ENCODE assay signal across 21 mouse cellular contexts in the genomic region with DNA sequence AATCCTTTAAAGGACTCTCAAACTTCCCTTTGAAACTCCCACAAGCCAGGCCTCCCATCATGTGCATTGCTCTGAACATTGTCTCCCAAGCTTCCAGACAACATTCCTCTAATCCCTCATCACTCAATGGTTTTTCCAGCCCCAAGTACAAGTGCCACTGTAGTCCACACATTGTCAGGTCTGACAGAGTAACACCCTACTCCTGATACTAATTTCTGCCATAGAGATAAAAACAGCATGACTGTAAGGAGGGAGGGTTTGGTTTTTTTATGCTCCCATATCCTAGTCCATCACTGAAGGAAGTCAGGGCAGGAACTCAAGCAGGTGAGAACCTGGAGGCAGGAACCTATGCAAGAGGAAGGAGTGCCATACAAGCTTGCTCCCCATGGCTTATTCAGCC. TPM values are rescaled to one million over a fixed set of nuclear protein-coding genes. Genes with fewer than 3 reads are reported as not detected.
DNase-seq lines count a peak whose midpoint lies in the region; ATAC-seq and TF ChIP-seq lines count a peak whose summit lies in the region.
"Had no signal": no experiment of that assay in that cellular context is flagged by ENCODE, and none has a peak within 500 bp of the region (broad histone marks: within the 10 kb centered on the region; RNA-seq: fewer than 3 reads in every experiment).

No protein-coding gene starts in this region.

- no peak for DNase-seq in heart, adult 18-20 months
- DNase-seq in intestine, embryonic 14.5 days (ENCODE audit: low spot score) = peak; percentile 50
- no peak for DNase-seq in left cerebral cortex, postnatal 25 days (ENCODE audit: low spot score in 2 of 2)
- DNase-seq: adrenal gland, postnatal 10 days; cerebellum, adult 11 months; cerebellum, adult 8-10 months; cerebellum, postnatal 14 days; embryo, embryonic 11 days; gastrocnemius, postnatal 10 days; heart, postnatal 4 days had no signal

- peak overlapping the region; percentile 3; the same call in 1 of the 2 replicates for H3K27ac ChIP-seq in heart, embryonic 12.5 days (ENCODE audit: poor library complexity, severe bottlenecking)
- no peak overlapping the region for H3K27ac ChIP-seq in intestine, embryonic 14.5 days (ENCODE audit: low read depth)
- no peak overlapping the region for H3K27ac ChIP-seq in neural tube, embryonic 15.5 days (replicated peaks)
- H3K27ac ChIP-seq: embryonic facial prominence, embryonic 15.5 days; forebrain, embryonic 10.5 days; heart, embryonic 15.5 days; hindbrain, embryonic 12.5 days had no signal

- H3K4me1 ChIP-seq in heart, embryonic 12.5 days (replicated peaks) = no peaks in the 10 kb centered on the region
- H3K4me1 ChIP-seq in intestine, embryonic 14.5 days (replicated peaks; ENCODE audit: control insufficient read depth, insufficient read depth, low read length) = no peaks in the 10 kb centered on the region
- H3K4me1 ChIP-seq in neural tube, embryonic 15.5 days = no peaks in the 10 kb centered on the region
- H3K4me1 ChIP-seq: embryonic facial prominence, embryonic 15.5 days; heart, embryonic 15.5 days; hindbrain, embryonic 12.5 days had no signal

- no peak overlapping the region for H3K9ac ChIP-seq in heart, embryonic 12.5 days
- H3K9ac ChIP-seq in intestine, embryonic 14.5 days (ENCODE audit: low read length) = no peak overlapping the region
- H3K9ac ChIP-seq in neural tube, embryonic 15.5 days (replicated peaks) = no peak overlapping the region
- H3K9ac ChIP-seq: embryonic facial prominence, embryonic 15.5 days; heart, embryonic 15.5 days; hindbrain, embryonic 12.5 days had no signal

- H3K27me3 ChIP-seq in heart, embryonic 12.5 days (replicated peaks) = no peaks in the 10 kb centered on the region
- H3K27me3 ChIP-seq in intestine, embryonic 14.5 days (replicated peaks; ENCODE audit: control insufficient read depth, insufficient read depth, low read length) = no peaks in the 10 kb centered on the region
- H3K27me3 ChIP-seq in myocyte (ENCODE audit: control insufficient read depth, insufficient read depth, insufficient read length) = no peaks in the 10 kb centered on the region
- no peaks in the 10 kb centered on the region for H3K27me3 ChIP-seq in neural tube, embryonic 15.5 days (replicated peaks)
- H3K27me3 ChIP-seq: embryonic facial prominence, embryonic 15.5 days; heart, embryonic 15.5 days; hindbrain, embryonic 12.5 days had no signal

- ATAC-seq in heart, embryonic 12.5 days (ENCODE audit: insufficient number of reproducible peaks, low FRiP score) = no peak
- peak; percentile 31 for ATAC-seq in CD4-positive, CD25-positive, alpha-beta regulatory T cell, adult 4 months
- ATAC-seq in intestine, embryonic 14.5 days (replicated peaks; ENCODE audit: low FRiP score, low TSS enrichment, low read depth) = no peak
- no peak for ATAC-seq in neural tube, embryonic 15.5 days (ENCODE audit: low FRiP score)
- ATAC-seq: forebrain, embryonic 14.5 days; hindbrain, embryonic 16.5 days had no signal

- no peak overlapping the region for H3K4me3 ChIP-seq in heart, embryonic 12.5 days
- no peak overlapping the region for H3K4me3 ChIP-seq in intestine, embryonic 14.5 days (ENCODE audit: low read depth, low read length)
- H3K4me3 ChIP-seq in myocyte = no peak overlapping the region
- no peak overlapping the region for H3K4me3 ChIP-seq in neural tube, embryonic 15.5 days (replicated peaks)
- H3K4me3 ChIP-seq: embryonic facial prominence, embryonic 15.5 days; erythroblast, embryonic 14.5 days; forebrain, embryonic 10.5 days; heart, embryonic 15.5 days; hindbrain, embryonic 12.5 days had no signal

- intact Hi-C loops in left cerebral cortex, postnatal 25 days (cut with DNase I) = no loop called here

- H3K9me3 ChIP-seq in heart, embryonic 12.5 days (replicated peaks) = peaks cover 7% of the 10 kb centered on the region; the same call in 1 of the 2 replicates
- H3K9me3 ChIP-seq in intestine, embryonic 14.5 days (ENCODE audit: control insufficient read depth, low read length) = no peaks in the 10 kb centered on the region
- 0 out of 2 replicates have a peak, but pooled peaks cover 4% of the 10 kb centered on the region for H3K9me3 ChIP-seq in neural tube, embryonic 15.5 days (replicated peaks)
- H3K9me3 ChIP-seq: embryonic facial prominence, embryonic 15.5 days; heart, embryonic 15.5 days; hindbrain, embryonic 12.5 days had no signal

- no peak overlapping the region for H3ac ChIP-seq in myocyte (ENCODE audit: control insufficient read depth, insufficient read length)

- H3K36me3 ChIP-seq in heart, embryonic 12.5 days = peaks cover 43% of the 10 kb centered on the region
- H3K36me3 ChIP-seq in intestine, embryonic 14.5 days (ENCODE audit: control insufficient read depth, insufficient read depth, low read length) = peaks cover 36% of the 10 kb centered on the region
- peaks cover 30% of the 10 kb centered on the region for H3K36me3 ChIP-seq in myocyte (ENCODE audit: control insufficient read depth, insufficient read depth)
- H3K36me3 ChIP-seq in neural tube, embryonic 15.5 days = peaks cover 11% of the 10 kb centered on the region

- TF ChIP-seq POLR2A in myocyte (IDR thresholded peaks at IDR 0.05; ENCODE audit: insufficient read length, low read depth) = no peak

- no peak overlapping the region for H3K4me2 ChIP-seq in heart, embryonic 12.5 days
- H3K4me2 ChIP-seq in intestine, embryonic 14.5 days (ENCODE audit: low read length) = no peak overlapping the region
- no peak overlapping the region for H3K4me2 ChIP-seq in myocyte (ENCODE audit: low read depth)
- no peak overlapping the region for H3K4me2 ChIP-seq in neural tube, embryonic 15.5 days
- H3K4me2 ChIP-seq: embryonic facial prominence, embryonic 15.5 days; heart, embryonic 15.5 days; hindbrain, embryonic 12.5 days had no signal

- no peaks in the 10 kb centered on the region for H3K79me2 ChIP-seq in myocyte (ENCODE audit: control insufficient read depth, insufficient read depth)

TF ChIP-seq in myocyte, 11 proteins besides CTCF, POLR2A, EP300 and RAD21:
- TF ChIP-seq POLR2AphosphoS2 (IDR thresholded peaks at IDR 0.05; ENCODE audit: insufficient read length, low read depth) = peak; percentile 47
- no peak for TF ChIP-seq MYOD1 (IDR thresholded peaks at IDR 0.05; ENCODE audit: control insufficient read depth in 1 of 3, insufficient read length in 2 of 3, low read depth in 2 of 3)
- no peak for TF ChIP-seq TCF12 (IDR thresholded peaks at IDR 0.05; ENCODE audit: insufficient read depth, poor library complexity, severe bottlenecking)
- TF ChIP-seq SRF (IDR thresholded peaks at IDR 0.05; ENCODE audit: control insufficient read depth, insufficient read length, low read depth) = no peak

RNA-seq across cellular contexts. Expression of a gene that starts 30.2 kb away (rescaled TPM):
- polyA plus RNA-seq in heart, embryonic 12.5 days (2016; fragmentation: Nextera tagmentation; extraction: Ambion mirVana) = 66.9 and 69.7 TPM in 2 replicates
- total RNA-seq in heart, adult 18-20 months (2021) = 10 to 100 TPM; 36.9 to 49.1 TPM
- polyA plus RNA-seq in CD4-positive, CD25-positive, alpha-beta regulatory T cell, adult 4 months (2017; shearing (Covaris generic)) = 10 to 100 TPM; 81.0 to 99.7 TPM
- polyA plus RNA-seq in intestine, embryonic 14.5 days (2014; fragmentation: Nextera tagmentation; extraction: Ambion mirVana) = 75.2 and 88.0 TPM in 2 replicates
- 27.4 TPM for polyA plus RNA-seq in myocyte (2012; fragmentation: generic; extraction: Trizol)
- total RNA-seq in left cerebral cortex, postnatal 25 days (2021) = 10 to 100 TPM; 25.2 to 26.3 TPM
- 16.6 and 32.0 TPM in 2 replicates for polyA plus RNA-seq in neural tube, embryonic 15.5 days (2015; fragmentation: Nextera tagmentation; extraction: Ambion mirVana)
